Mouse (Mus musculus) cerebellum, postnatal 4 days (tissue): ENCODE data around the gene Svop.

ENCODE experiments used
- DNase-seq, 2 experiments: peaks; one replicate each; pipeline ENCODE4 v3.0.0; 2022; ENCODE audit warnings: low spot score in 2 of 2, mixed read lengths in 1 of 2

Gene Svop

GRCm38 (mm10) chr5:114046151-114046550 lies 45.2 kb downstream of the Svop start:
- peak in 1 of 2 experiments; percentile 26 for DNase-seq

GRCm38 (mm10) chr5:114045134-114045533 lies 46.2 kb downstream of the Svop start:
- DNase-seq, result no peak

GRCm38 (mm10) chr5:114043800-114044199 lies 47.6 kb downstream of the Svop start:
- no peak for DNase-seq

GRCm38 (mm10) chr5:114041327-114041930 lies 49.9 kb downstream of the Svop start:
- DNase-seq, result no peak

- DNase-seq, result no peak
Observed at GRCm38 (mm10) chr5:114040911-114041310, 50.5 kb downstream of the Svop start.

- no peak for DNase-seq
Observed at GRCm38 (mm10) chr5:114040508-114040907, 50.9 kb downstream of the Svop start.

- no peak for DNase-seq
Observed at GRCm38 (mm10) chr5:114035111-114035510, 56.3 kb downstream of the Svop start.

GRCm38 (mm10) chr5:114034393-114034792 lies 57.0 kb downstream of the Svop start:
- DNase-seq, result no peak

- DNase-seq, result no peak
Observed at GRCm38 (mm10) chr5:114032161-114032763, 59.1 kb downstream of the Svop start.

- DNase-seq, result no peak
Observed at GRCm38 (mm10) chr5:114030652-114031051, 60.7 kb downstream of the Svop start.

- no peak for DNase-seq
Observed at GRCm38 (mm10) chr5:114028111-114028510, 63.3 kb downstream of the Svop start.

- no peak for DNase-seq
Observed at GRCm38 (mm10) chr5:114027217-114027944, 64.0 kb downstream of the Svop start.

GRCm38 (mm10) chr5:114024885-114025284 lies 66.5 kb downstream of the Svop start:
- no peak for DNase-seq

GRCm38 (mm10) chr5:114024390-114024789 lies 67.0 kb downstream of the Svop start:
- no peak for DNase-seq

GRCm38 (mm10) chr5:114015121-114015520 lies 76.2 kb downstream of the Svop start:
- DNase-seq, result no peak

- DNase-seq, result no peak
Observed at GRCm38 (mm10) chr5:114009049-114009448, 82.3 kb downstream of the Svop start.

- no peak for DNase-seq
Observed at GRCm38 (mm10) chr5:114007753-114008453, 83.5 kb downstream of the Svop start.

GRCm38 (mm10) chr5:114006974-114007373 lies 84.4 kb downstream of the Svop start:
- DNase-seq, result no peak

GRCm38 (mm10) chr5:114005100-114005499 lies 86.3 kb downstream of the Svop start:
- DNase-seq, result no peak

- DNase-seq, result no peak
Observed at GRCm38 (mm10) chr5:114004573-114004972, 86.8 kb downstream of the Svop start.

GRCm38 (mm10) chr5:114003542-114003941 lies 87.8 kb downstream of the Svop start, which contains the start of gene Dao:
Gene Dao (plus strand): TSS chr5:114003703.
- DNase-seq, result no peak

GRCm38 (mm10) chr5:113999382-113999781 lies 92.0 kb downstream of the Svop start:
- no peak for DNase-seq
